Mouse (Mus musculus): Measurements from ENCODE around the gene Hbq1b. TPM values are rescaled to one million over a fixed set of nuclear protein-coding genes. Genes with fewer than 3 reads are reported as not detected.

Hbq1b gene
- total RNA-seq, 2 experiments from 2014 or later = 1.6 to 4.3 TPM

DNA sequence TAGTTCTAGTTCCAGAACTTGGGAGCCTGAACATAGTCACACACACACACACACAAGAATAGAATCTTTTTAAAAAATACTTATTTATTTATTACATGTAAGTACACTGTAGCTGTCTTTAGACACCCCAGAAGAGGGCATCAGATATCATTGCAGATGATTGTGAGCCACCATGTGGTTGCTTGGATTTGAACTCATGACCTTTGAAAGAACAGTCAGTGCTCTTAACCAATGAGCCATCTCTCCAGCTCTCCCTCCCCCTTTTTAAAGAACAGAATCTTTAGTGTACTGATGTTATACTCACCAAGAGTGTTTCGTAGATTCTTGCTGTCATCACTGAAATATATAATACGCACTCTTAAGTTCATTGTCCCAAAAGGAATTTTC, 11.8 kb downstream of the Hbq1b start:
- no peak for DNase-seq (ENCODE audit: extremely low spot score in 1 of 2, low spot score in 1 of 2)

- peak; percentile 52 to 67 for DNase-seq (ENCODE audit: extremely low spot score in 1 of 2, low spot score in 1 of 2)
Measured at GRCm38 (mm10) chr11:32299865-32300264, 13.1 kb downstream of the Hbq1b start, which contains the start of gene Hbq1a. Gene Hbq1a, plus strand, starts transcription at chr11:32300069.

DNA sequence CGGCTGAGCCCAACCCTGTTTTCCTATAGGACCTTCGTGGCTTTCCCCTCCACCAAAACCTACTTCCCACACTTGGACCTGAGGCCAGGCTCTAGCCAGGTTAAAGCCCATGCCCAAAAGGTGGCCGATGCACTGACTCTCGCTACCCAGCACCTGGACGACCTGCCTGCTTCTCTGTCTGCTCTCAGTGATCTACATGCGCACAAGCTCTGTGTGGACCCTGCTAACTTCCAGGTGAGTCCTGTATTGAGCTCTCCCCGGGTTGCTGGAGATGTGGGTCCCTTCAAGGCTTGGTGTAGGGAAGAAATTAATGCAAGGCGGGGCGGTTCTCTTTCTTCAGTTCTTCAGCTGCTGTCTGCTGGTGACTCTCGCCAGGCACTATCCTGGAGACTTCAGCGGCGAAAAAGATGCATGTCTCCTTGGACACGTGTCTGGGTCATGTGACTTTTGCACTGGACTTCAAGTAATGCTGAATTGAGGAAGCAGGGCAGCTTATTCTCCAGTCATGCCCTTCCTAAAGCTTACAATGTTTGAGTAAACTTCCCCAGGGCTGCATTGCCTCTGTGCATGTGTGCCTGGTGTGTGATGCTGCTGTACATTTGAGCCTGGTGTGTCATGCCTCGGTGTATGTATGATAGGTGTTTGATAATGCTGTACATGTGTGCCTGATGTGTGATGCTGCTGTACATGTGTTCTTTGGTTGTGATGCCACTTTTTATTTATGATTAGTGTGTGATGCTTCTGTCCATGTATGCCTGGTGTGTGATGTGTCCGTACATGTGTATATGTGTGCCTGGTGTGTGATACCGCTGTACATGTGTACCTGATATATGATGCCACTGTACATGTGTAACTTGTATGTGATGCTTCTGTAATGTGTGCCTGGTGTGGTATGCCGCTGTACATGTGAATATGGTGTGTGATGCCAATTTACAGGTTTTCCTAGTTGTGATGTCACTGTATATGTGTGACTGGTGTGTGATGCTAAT, 13.8 kb downstream of the Hbq1b start:
- DNase-seq (ENCODE audit: extremely low spot score in 1 of 2, low spot score in 1 of 2) = no peak

- no peak for DNase-seq (ENCODE audit: extremely low spot score in 1 of 2, low spot score in 1 of 2)
Measured at GRCm38 (mm10) chr11:32301506-32301905, 14.7 kb downstream of the Hbq1b start.

GRCm38 (mm10) chr11:32302824-32303419, 16.2 kb downstream of the Hbq1b start:
- no peak for DNase-seq (ENCODE audit: extremely low spot score in 1 of 2, low spot score in 1 of 2)

DNA sequence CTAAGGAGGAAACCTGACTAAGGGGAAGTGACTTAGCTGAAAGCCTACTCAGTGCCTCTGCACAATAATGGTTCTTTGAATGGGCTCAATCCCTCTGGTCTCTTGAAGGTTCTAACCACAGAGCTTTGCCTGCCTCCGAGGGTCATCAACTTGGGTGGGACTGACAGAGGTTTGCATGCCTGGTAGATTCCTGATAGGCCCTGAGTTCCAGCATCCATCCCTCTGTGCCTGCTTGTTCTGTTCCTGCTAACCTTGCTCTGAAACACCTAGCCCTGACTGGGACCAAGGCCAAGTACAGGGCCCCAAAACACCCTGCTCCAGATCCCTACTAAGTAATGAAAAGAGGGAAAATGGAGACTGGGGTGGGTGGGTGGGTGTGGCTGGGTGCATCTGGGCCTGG, 16.7 kb downstream of the Hbq1b start:
- DNase-seq (ENCODE audit: extremely low spot score in 1 of 2, low spot score in 1 of 2) = no peak

DNA sequence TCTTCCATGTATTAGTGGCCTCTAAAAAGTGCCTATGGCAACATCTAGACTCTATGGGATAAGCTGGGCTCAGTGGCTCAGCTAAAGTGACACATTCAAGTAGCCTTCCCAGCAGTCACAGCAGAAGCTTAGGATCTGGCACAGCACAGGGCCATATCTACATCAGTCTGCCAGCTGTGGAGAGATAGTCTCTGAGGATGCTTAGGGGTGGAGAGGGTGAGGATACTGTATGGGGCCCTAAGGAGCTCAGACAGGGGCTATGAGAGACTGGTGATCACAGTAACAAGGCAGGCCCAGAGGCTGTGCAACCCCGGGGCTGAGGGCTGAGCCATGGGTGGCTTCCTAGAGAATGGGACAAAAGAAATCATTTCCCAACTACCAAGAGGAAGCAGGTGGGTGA, 20.2 kb downstream of the Hbq1b start:
- DNase-seq (ENCODE audit: extremely low spot score in 1 of 2, low spot score in 1 of 2) = no peak

DNA sequence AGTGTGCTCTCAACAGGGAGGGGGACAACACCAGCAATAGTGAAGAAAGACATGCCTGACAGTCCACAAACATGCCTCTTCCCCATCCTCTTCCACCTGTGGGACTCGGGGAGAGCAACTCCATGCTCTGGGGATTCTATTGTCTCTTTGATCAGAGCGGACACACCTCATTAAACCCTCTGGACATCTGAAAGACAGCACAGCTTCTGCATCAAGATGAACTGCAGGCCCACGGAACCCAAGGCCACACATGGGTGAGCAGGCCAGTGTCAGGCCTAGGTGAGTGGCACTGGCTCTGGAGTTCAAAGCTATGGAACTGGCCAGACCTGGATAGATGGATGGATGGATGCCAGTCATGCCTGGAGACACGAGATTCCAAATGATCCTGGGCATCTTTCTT, 22.7 kb downstream of the Hbq1b start:
- DNase-seq (ENCODE audit: extremely low spot score in 1 of 2, low spot score in 1 of 2) = no peak

DNA sequence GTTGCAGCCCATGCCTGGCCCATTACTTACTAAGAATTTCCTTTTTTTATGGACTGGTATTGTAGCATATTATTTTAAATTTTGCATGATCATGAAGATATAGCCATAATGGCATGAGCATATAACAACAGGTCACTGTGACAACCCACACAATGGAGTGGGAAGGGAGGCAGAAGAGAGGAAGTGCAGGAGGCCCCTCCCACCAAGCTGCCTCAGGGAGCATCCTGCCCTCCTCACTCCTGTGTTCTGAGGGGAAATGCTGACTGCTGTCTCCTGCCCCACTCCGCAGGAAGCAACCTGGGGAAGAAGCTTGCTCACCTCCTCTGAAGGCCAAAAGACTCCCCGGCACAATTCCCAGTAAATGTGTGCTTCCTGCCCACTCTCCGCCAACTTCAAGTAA, 23.2 kb downstream of the Hbq1b start:
- DNase-seq (ENCODE audit: extremely low spot score in 1 of 2, low spot score in 1 of 2) = no peak

DNA sequence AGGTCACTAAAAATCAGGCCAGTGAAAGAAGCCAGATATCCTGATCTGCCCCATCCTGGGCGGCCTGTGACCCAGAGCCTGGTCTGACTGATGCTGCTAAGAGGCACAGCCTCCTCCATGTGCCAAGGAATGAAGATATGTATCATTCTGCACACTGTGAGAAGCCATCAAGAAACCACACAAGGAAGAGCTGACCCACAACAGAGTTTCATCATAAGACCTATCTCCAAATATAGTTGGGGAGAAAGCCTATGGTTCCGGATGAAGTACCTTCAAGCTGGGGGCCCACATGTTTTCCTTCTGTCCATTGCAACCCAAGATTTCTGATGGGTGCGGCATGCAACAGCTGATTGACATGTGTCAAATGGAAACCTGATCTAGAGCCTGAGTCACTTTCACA, 29.2 kb downstream of the Hbq1b start:
- DNase-seq (ENCODE audit: extremely low spot score in 1 of 2, low spot score in 1 of 2) = no peak

DNA sequence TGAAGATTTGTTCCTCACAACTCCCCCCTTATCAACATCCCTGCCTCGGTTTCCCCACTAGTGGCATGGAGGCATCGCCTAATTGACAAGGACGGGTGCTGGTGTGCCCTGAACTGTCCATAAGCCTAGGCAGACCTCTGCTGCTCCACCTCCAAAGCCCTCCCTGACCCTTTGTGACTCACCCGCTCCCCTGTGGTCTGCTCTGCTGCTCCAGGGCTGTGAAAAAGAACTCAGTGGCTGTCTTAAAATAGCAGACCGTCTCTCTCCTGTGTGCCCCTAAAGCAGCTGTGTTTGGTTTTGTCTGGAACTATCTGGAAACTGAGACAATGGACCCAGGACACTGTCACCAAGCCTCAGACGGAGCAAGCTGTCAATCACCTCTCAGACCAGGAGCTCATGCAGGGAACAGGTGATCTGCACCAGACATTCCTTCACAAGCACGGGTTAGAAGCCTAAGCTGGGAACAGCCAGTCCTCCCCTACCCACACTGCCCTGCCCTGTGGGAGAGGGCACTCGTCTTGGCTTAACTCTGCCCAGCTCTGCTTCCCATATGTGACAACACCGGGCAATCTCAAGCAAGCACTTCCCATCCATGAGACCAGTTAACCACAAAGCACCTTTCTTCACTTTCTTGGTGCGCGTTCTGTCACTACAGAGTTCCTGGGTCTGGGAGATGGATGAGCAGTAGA, 33.9 kb downstream of the Hbq1b start:
- no peak for DNase-seq (ENCODE audit: extremely low spot score in 1 of 2, low spot score in 1 of 2)

DNA sequence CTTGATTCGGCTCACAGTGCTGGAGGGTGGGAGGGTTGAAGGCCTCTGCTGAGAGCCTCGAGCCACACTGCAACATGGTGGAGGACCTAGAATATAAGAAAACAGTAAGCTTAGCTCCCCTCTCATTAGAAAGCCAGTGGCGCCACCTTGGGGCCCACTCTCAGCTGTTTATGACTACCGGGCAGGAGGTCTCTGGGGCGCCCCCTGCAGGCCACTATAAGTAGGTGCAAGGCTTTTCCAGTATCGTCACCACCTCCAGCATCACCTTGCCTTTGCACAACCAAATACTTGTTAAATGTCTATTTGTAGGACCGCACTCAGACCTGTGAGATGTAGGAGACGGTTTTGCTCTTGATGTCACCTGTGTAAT, 34.4 kb downstream of the Hbq1b start:
- DNase-seq (ENCODE audit: extremely low spot score in 1 of 2, low spot score in 1 of 2) = peak; percentile 46 to 69

DNA sequence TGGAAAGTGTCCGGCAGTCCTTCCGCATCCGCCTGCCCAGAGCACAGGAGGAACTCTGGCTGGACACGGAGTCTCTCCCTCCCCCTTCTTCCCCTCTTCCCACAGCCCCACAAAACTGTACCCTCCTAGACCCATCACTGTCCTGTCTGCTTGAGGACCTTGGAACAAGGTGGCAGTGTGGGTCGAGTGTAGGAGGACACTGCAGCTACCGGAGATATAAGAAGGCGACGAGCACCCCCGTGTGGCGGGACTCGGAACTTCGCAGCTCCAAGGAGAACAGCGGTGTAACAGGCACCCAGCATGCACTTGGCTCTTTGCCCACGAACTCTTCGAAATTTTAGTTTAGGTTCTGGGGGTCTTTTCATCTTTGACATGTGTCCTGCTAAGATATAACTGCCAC, 37.8 kb downstream of the Hbq1b start:
- peak; percentile 84 to 97 for DNase-seq (ENCODE audit: extremely low spot score in 1 of 2, low spot score in 1 of 2)

DNA sequence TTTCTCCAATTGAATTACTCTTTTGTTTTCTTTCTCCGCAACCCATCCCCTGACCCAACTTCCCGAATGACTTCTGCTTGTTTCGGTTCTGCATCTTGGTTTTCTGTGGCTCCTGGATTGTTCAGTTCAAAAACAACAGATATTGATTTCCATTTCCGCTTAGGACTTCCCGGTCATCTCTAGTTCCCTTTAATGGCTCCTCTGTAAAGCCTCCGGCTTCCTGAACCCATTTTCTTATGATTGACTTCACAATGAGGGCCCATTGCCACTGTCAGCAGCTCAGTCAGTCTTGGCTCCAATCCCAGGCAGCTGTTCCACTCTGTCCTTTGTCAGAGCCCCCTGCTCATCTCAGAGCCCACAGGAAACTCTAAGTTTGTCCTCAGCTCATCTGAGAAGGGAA, 44.3 kb downstream of the Hbq1b start:
- no peak for DNase-seq (ENCODE audit: extremely low spot score in 1 of 2, low spot score in 1 of 2)

DNA sequence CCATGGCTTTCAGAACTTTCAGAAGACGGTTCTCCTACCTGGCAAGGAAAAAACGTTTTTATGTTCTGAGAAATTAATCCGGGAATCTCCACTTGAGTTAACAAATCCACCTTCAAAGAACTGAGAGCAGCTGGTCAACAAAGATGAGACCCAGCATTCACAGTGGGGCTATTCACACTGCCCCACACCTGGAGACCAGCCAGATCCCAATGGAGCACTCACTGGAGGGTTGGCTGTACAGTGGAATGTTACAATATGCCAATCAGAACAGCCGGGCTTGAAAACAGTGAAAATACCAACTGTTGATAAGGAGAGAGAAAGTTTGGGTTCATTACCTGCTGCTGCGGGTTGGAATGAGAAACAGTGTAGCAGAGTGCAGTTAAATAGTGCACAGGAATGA, 45.1 kb downstream of the Hbq1b start:
- DNase-seq (ENCODE audit: extremely low spot score in 1 of 2, low spot score in 1 of 2) = no peak

GRCm38 (mm10) chr11:32333235-32333634, 46.5 kb downstream of the Hbq1b start:
- no peak for DNase-seq (ENCODE audit: extremely low spot score in 1 of 2, low spot score in 1 of 2)

DNA sequence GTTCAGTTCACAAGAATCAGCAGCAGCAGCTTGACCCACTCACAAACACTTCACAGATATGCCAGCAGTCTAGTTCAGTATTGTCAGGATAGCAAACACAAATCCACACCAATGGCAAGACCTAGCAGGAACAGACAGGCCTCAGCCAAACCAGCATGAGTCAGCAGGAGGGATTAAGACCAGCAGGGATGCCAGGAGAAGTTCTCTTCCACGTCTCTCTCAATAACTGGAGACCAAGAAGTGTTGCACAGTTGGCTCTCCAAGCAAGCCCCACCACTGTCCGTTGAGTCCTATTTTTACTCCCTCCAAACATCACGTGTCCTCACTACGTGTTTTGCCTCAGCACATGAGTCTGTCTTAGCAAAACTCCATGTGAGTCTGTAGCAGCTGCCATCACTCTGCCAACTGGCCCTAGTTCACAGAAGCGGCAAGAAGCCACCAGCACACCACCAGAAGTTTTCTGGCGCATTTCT, 49.7 kb downstream of the Hbq1b start:
- no peak for DNase-seq (ENCODE audit: extremely low spot score in 1 of 2, low spot score in 1 of 2)
